Mouse (Mus musculus): Measurements from ENCODE around the gene Iqcf1.

- TF ChIP-seq POLR2A (IDR thresholded peaks at IDR 0.05; ENCODE audit: borderline replicate concordance, low read depth, low read length) (no peak), CTCF (IDR thresholded peaks at IDR 0.05; ENCODE audit: low read depth, low read length) (no peak)
Measured at GRCm38 (mm10) chr9:106462430-106462800, 37.4 kb upstream of the Iqcf1 start.
